Mouse (Mus musculus): Measurements from ENCODE around the gene Mpp2. TPM values are rescaled to one million over a fixed set of nuclear protein-coding genes. Genes with fewer than 3 reads are reported as not detected.

Gene Mpp2
- polyA plus RNA-seq (2012; fragmentation: generic; extraction: Trizol), result 10 to 100 TPM in 1 of 2 experiments, 1 to 10 TPM in 1; 3.8 to 15.4 TPM

GRCm38 (mm10) chr11:102087931-102088898 lies at the start of gene Mpp2:
Gene Mpp2 (minus strand): TSS chr11:102088515.

DNA sequence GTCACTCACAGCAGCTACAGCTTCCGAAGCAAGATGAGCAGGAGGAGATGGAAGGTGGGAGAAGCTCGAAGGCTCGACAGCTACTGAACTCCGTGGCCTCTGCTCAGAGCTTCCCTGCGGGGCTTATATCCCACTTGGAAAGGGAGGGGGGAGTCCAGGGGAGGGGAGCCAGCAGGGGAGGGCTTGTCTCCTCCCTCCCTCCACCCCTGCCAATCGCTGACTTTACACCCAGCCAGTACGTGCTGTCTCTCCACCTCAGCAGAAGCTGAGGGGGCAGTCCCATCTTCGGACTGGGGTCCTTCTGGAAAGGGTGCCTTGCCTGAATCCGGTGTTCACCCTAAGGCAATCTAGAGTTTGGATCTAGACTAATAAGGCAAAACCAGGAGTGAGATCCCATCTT lies 19.4 kb upstream of the Mpp2 start, which contains the start of gene Pyy:
TSS of gene Pyy (minus strand) at position 101 of the 400 bp plus-strand sequence.

DNA sequence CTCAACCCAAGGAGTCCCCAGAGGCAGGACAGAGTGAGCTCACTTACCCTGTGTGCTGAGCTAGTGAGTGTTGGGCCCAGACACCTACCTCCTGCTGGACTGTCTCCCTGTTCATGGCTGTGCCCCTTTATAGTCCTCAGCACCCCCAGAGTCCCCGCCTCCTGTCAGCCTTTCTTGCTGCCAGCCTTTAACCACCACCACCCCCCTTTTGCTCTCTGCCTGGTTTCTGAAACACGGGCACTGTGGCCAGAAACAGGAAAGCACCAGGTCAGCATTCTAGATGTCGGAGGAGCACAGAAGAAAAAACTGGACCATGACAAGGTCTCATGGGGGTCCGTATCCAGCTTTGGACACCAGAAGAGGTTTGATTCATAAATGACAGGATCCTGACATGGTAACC lies 12.9 kb upstream of the Mpp2 start, which contains the start of gene Ppy:
TSS of gene Ppy (minus strand) at position 101 of the 400 bp plus-strand sequence.

DNA sequence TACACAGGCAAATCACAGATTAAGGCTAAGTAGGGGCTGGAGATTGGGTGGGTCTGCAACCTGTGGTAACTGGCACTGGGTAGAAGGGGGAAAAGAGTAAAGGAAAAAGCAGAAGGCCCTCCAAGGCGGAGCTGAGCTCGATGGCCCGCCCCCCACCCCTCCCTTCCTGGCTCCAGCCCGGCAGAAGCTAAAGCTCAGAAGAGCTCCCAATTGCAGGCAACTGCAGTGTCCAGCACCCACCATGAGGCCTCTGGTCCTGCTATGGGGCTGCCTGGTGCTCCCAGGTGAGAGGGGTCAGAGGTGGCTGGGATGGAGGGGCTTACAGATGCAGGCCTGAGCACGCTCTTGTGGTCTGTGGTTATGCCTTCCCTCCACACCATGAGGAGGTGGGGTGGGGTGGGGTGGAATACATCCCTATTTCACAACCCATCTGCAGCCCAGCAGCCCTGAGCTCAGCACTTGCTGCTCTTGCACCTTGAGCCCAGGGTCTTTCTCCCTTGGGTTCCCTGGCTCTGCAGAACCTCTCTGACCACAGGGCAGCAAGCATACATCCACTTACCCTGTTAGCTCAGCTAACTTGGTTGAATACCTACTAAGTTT lies 46.9 kb downstream of the Mpp2 start, which contains the start of gene Cd300lg:
TSS of gene Cd300lg (plus strand) at position 160 of the 600 bp plus-strand sequence.

GRCm38 (mm10) chr11:102028087-102028816 lies 60.1 kb downstream of the Mpp2 start, which contains the start of gene Mpp3:
Gene Mpp3 (minus strand): TSS chr11:102028461.

Other genes starting within 250 kb of the Mpp2 start
- under 1 TPM in 1 of 2 experiments, not detected in 1; 0.98 TPM for gene Meox1, start 194.1 kb downstream of the Mpp2 start, polyA plus RNA-seq (2012; fragmentation: generic; extraction: Trizol)
- not detected for gene Sost, start 121.5 kb downstream of the Mpp2 start, polyA plus RNA-seq (2012; fragmentation: generic; extraction: Trizol)
- not detected for gene Cfap97d1, start 104.2 kb downstream of the Mpp2 start, polyA plus RNA-seq (2012; fragmentation: generic; extraction: Trizol)
- gene Dusp3, start 101.5 kb downstream of the Mpp2 start, polyA plus RNA-seq (2012; fragmentation: generic; extraction: Trizol), result 10 to 100 TPM in 1 of 2 experiments, 1 to 10 TPM in 1; 6.4 to 11.8 TPM
- gene Mpp3, start 60.1 kb downstream of the Mpp2 start, polyA plus RNA-seq (2012; fragmentation: generic; extraction: Trizol), result under 1 TPM; 0.02 to 0.05 TPM
- under 1 TPM in 1 of 2 experiments, not detected in 1; 0.02 TPM for gene Cd300lg, start 47.0 kb downstream of the Mpp2 start, polyA plus RNA-seq (2012; fragmentation: generic; extraction: Trizol)
- gene Ppy, start 12.8 kb upstream of the Mpp2 start, polyA plus RNA-seq (2012; fragmentation: generic; extraction: Trizol), result not detected
- gene Pyy, start 19.3 kb upstream of the Mpp2 start, polyA plus RNA-seq (2012; fragmentation: generic; extraction: Trizol), result not detected
- gene Nags, start 57.0 kb upstream of the Mpp2 start, polyA plus RNA-seq (2012; fragmentation: generic; extraction: Trizol), result not detected
- gene Tmem101, start 67.9 kb upstream of the Mpp2 start, polyA plus RNA-seq (2012; fragmentation: generic; extraction: Trizol), result 10 to 100 TPM; 24.0 to 44.0 TPM
- gene Lsm12, start 96.8 kb upstream of the Mpp2 start, polyA plus RNA-seq (2012; fragmentation: generic; extraction: Trizol), result 10 to 100 TPM; 17.9 to 37.4 TPM
- 100 to 1,000 TPM in 1 of 2 experiments, 10 to 100 TPM in 1; 80.3 to 103 TPM for gene G6pc3, start 101.1 kb upstream of the Mpp2 start, polyA plus RNA-seq (2012; fragmentation: generic; extraction: Trizol)
- 100 to 1,000 TPM; 104 to 125 TPM for gene Hdac5, start 141.7 kb upstream of the Mpp2 start, polyA plus RNA-seq (2012; fragmentation: generic; extraction: Trizol)
- gene BC030867, start 160.4 kb upstream of the Mpp2 start, polyA plus RNA-seq (2012; fragmentation: generic; extraction: Trizol), result 10 to 100 TPM in 1 of 2 experiments, 1 to 10 TPM in 1; 9.6 to 23.1 TPM
- gene Asb16, start 180.2 kb upstream of the Mpp2 start, polyA plus RNA-seq (2012; fragmentation: generic; extraction: Trizol), result under 1 TPM in 1 of 2 experiments, not detected in 1; 0.02 TPM
- 10 to 100 TPM; 21.1 to 73.1 TPM for gene Tmub2, start 196.4 kb upstream of the Mpp2 start, polyA plus RNA-seq (2012; fragmentation: generic; extraction: Trizol)
- 10 to 100 TPM; 20.5 to 42.9 TPM for gene Atxn7l3, start 208.1 kb upstream of the Mpp2 start, polyA plus RNA-seq (2012; fragmentation: generic; extraction: Trizol)
- 10 to 100 TPM; 31.9 to 89.4 TPM for gene Ubtf, start 231.2 kb upstream of the Mpp2 start, polyA plus RNA-seq (2012; fragmentation: generic; extraction: Trizol)